Mouse (Mus musculus): ENCODE results near the gene Tle6. TPM values are rescaled to one million over a fixed set of nuclear protein-coding genes. Genes with fewer than 3 reads are reported as not detected.
"Not testable (repeated sequence)": the region's sequence is repeated elsewhere in the genome, so short reads cannot be mapped to it uniquely, and the experiment has no call there.

The Tle6 gene
- polyA plus RNA-seq (2012; rRNA removed), result 14.3 and 15.6 TPM in 2 replicates

DNA sequence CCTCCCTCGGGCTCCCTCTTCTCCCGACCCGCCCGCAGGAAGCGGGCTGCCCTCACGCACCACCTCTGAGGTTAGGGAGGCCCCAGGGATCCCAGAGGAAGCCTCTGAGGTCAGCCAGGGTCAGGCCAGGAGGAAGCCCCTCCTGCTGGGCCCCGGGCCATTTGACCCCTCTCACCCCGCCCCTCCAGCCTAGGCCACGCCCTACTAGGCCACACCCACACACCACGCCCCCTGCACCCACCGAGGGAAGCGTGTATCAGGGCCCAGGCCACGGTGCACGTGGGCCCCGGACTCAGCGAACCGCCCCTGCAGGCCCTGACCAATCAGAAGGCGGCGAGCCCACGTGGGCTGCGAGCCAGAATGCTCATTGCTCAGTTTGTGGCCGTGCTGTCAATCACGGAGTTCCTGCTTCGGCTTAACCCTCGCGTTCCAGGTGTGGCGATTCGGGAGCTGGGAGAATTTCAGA lies at the start of gene Tle6:
Gene Tle6 (minus strand): TSS at position 336 of the 466 bp plus-strand sequence.
- Histone ChIP-seq H3K27me3 (ENCODE audit: control insufficient read depth, insufficient read depth, low read length) (peaks cover 6% of the 10 kb centered on the region; the same call in 1 of the 2 replicates), H3K27ac (ENCODE audit: insufficient read depth, low read length) (no peak within 1 kb of the TSS), H3K4me1 (ENCODE audit: control insufficient read depth, insufficient read depth, insufficient read length) (peaks cover 30% of the 10 kb centered on the region), H3K36me3 (ENCODE audit: control insufficient read depth, insufficient read depth, low read length) (no peaks in the 10 kb centered on the region), H3K4me3 (ENCODE audit: extremely low read depth, insufficient read depth, insufficient read length) (peak within 1 kb of the TSS; percentile 42; the same call in 1 of the 2 replicates)
- DNase-seq (ENCODE audit: low read depth in 1 of 2, low spot score in 2 of 2), result peak; percentile 73 to 88
- WGBS, result 1% methylated on average over 28 of the region's 28 CpGs
- TF ChIP-seq POLR2A (IDR thresholded peaks at IDR 0.05; ENCODE audit: low read depth, low read length) (no peak), CTCF (IDR thresholded peaks at IDR 0.05; ENCODE audit: extremely low read depth, insufficient read depth, insufficient read length, insufficient replicate concordance) (no peak)

GRCm38 (mm10) chr10:81648803-81649775 lies 48.2 kb upstream of the Tle6 start, which contains the start of gene Gm10778:
TSS of gene Gm10778 (plus strand) at chr10:81649059.
- WGBS, result 1% methylated on average over 33 of the region's 52 CpGs

GRCm38 (mm10) chr10:81646015-81646555 lies 45.2 kb upstream of the Tle6 start:
- 85% methylated on average over 7 of the region's 7 CpGs for WGBS
- Histone ChIP-seq H3K27ac (ENCODE audit: insufficient read depth, low read length) (no peak overlapping the region), H3K4me1 (ENCODE audit: control insufficient read depth, insufficient read depth, insufficient read length) (peaks cover 7% of the 10 kb centered on the region; the same call in 1 of the 2 replicates), H3K27me3 (ENCODE audit: control insufficient read depth, insufficient read depth, low read length) (no peaks in the 10 kb centered on the region), H3K36me3 (ENCODE audit: control insufficient read depth, insufficient read depth, low read length) (no peaks in the 10 kb centered on the region), H3K4me3 (ENCODE audit: extremely low read depth, insufficient read depth, insufficient read length) (no peak overlapping the region)
- no peak for DNase-seq (ENCODE audit: low read depth in 1 of 2, low spot score in 2 of 2)
- no peak for TF ChIP-seq CTCF (IDR thresholded peaks at IDR 0.05; ENCODE audit: extremely low read depth, insufficient read depth, insufficient read length, insufficient replicate concordance)
- no peak for TF ChIP-seq POLR2A (IDR thresholded peaks at IDR 0.05; ENCODE audit: low read depth, low read length)

More at GRCm38 (mm10) chr10:81648803-81649775, 48.2 kb upstream of the Tle6 start, which contains the start of gene Gm10778:
- peak; percentile 75 to 85 for DNase-seq (ENCODE audit: low read depth in 1 of 2, low spot score in 2 of 2)
- H3K4me1 ChIP-seq (ENCODE audit: control insufficient read depth, insufficient read depth, insufficient read length); H3K27me3 ChIP-seq (ENCODE audit: control insufficient read depth, insufficient read depth, low read length); H3K36me3 ChIP-seq (ENCODE audit: control insufficient read depth, insufficient read depth, low read length): not testable (repeated sequence)
- peak within 1 kb of the TSS; percentile 69 for H3K27ac ChIP-seq (ENCODE audit: insufficient read depth, low read length)
- peak within 1 kb of the TSS; percentile 68 for H3K4me3 ChIP-seq (ENCODE audit: extremely low read depth, insufficient read depth, insufficient read length)

DNA sequence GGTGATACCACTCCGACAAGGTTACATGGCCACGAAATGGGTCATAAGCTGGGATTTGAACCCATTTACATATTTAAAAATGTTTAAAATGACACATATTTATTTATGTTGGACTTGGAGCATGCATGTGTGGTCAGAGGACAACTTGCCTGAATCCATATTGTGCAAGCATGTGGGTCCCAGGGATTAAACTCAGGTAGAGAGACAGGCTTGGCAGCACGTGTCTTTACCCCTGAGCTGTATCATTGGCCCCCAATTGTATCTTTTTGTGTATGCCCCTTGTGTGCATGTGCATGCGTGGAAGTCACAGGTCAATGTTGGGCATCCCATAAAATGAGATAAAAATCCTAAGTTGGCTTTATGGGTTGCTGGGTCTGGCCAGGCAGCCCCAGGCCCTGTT lies 44.5 kb upstream of the Tle6 start:
- Histone ChIP-seq H3K27me3 (ENCODE audit: control insufficient read depth, insufficient read depth, low read length) (no peaks in the 10 kb centered on the region), H3K36me3 (ENCODE audit: control insufficient read depth, insufficient read depth, low read length) (no peaks in the 10 kb centered on the region), H3K4me1 (ENCODE audit: control insufficient read depth, insufficient read depth, insufficient read length) (peaks cover 7% of the 10 kb centered on the region; the same call in 1 of the 2 replicates), H3K4me3 (ENCODE audit: extremely low read depth, insufficient read depth, insufficient read length) (no peak overlapping the region), H3K27ac (ENCODE audit: insufficient read depth, low read length) (no peak overlapping the region)
- no peak for DNase-seq (ENCODE audit: low read depth in 1 of 2, low spot score in 2 of 2)
- 93% methylated on average over 4 of the region's 4 CpGs for WGBS
- TF ChIP-seq CTCF (IDR thresholded peaks at IDR 0.05; ENCODE audit: extremely low read depth, insufficient read depth, insufficient read length, insufficient replicate concordance) (no peak), POLR2A (IDR thresholded peaks at IDR 0.05; ENCODE audit: low read depth, low read length) (no peak)

DNA sequence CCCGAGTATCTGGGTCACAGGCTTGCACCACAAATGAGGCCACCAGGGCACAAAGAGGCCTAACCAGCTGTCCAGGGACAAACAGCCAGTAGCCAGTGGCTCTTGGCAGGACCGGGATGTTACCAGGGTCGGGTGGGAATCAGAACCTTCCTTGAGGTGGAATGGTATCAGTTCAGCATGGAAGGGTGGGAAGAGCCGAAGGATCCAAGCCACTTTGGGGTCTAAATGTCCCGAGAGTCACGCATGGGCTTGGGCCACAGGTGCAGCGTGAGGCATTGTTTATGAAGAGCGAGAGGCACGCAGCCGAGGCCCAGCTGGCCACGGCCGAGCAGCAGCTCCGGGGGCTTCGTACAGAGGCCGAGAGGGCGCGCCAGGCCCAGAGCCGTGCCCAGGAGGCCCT lies 43.8 kb upstream of the Tle6 start:
- Histone ChIP-seq H3K4me1 (ENCODE audit: control insufficient read depth, insufficient read depth, insufficient read length) (peaks cover 7% of the 10 kb centered on the region; the same call in 1 of the 2 replicates), H3K27me3 (ENCODE audit: control insufficient read depth, insufficient read depth, low read length) (no peaks in the 10 kb centered on the region), H3K4me3 (ENCODE audit: extremely low read depth, insufficient read depth, insufficient read length) (no peak overlapping the region), H3K27ac (ENCODE audit: insufficient read depth, low read length) (no peak overlapping the region), H3K36me3 (ENCODE audit: control insufficient read depth, insufficient read depth, low read length) (no peaks in the 10 kb centered on the region)
- TF ChIP-seq POLR2A (IDR thresholded peaks at IDR 0.05; ENCODE audit: low read depth, low read length) (no peak), CTCF (IDR thresholded peaks at IDR 0.05; ENCODE audit: extremely low read depth, insufficient read depth, insufficient read length, insufficient replicate concordance) (no peak)
- 97% methylated on average over 18 of the region's 18 CpGs for WGBS
- DNase-seq (ENCODE audit: low read depth in 1 of 2, low spot score in 2 of 2), result no peak

DNA sequence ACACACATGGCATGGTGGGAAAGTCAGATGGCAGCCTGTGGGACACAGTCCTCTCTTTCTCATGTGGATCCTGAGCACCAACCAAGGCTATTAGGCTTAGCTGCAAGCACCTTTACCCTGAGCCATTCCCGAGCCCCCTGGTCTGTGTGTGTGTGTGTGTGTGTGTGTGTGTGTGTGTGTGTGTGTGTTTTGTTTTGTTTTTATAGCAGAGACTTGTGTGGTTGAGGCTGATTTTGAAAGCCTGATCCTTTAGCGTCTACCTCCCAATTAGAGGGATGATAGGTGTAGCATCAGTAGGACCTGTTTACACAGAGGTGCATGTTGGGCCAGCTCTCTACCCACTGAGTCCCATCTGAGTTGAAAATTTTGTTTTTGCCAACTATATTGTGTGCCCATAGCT lies 43.3 kb upstream of the Tle6 start:
- Histone ChIP-seq H3K27me3 (ENCODE audit: control insufficient read depth, insufficient read depth, low read length) (no peaks in the 10 kb centered on the region), H3K4me1 (ENCODE audit: control insufficient read depth, insufficient read depth, insufficient read length) (peaks cover 7% of the 10 kb centered on the region; the same call in 1 of the 2 replicates), H3K36me3 (ENCODE audit: control insufficient read depth, insufficient read depth, low read length) (no peaks in the 10 kb centered on the region), H3K4me3 (ENCODE audit: extremely low read depth, insufficient read depth, insufficient read length) (peak overlapping the region; percentile 83), H3K27ac (ENCODE audit: insufficient read depth, low read length) (no peak overlapping the region)
- WGBS, result 57% methylated on average over 2 of the region's 2 CpGs
- TF ChIP-seq POLR2A (IDR thresholded peaks at IDR 0.05; ENCODE audit: low read depth, low read length) (no peak), CTCF (IDR thresholded peaks at IDR 0.05; ENCODE audit: extremely low read depth, insufficient read depth, insufficient read length, insufficient replicate concordance) (no peak)
- no peak for DNase-seq (ENCODE audit: low read depth in 1 of 2, low spot score in 2 of 2)
